Mouse (Mus musculus): ENCODE measurements around the gene Faap100. TPM values are rescaled to one million over a fixed set of nuclear protein-coding genes. Genes with fewer than 3 reads are reported as not detected.
"Not testable (repeated sequence)": the region's sequence is repeated elsewhere in the genome, so short reads cannot be mapped to it uniquely, and the experiment has no call there.

Faap100 gene
- polyA plus RNA-seq, 1 experiment: 13.1 TPM

- TF ChIP-seq CTCF (IDR thresholded peaks at IDR 0.05; ENCODE audit: low read depth, low read length) (no peak), POLR2A (IDR thresholded peaks at IDR 0.05; ENCODE audit: borderline replicate concordance, low read depth, low read length) (peak; percentile 35; the same call in 1 of the 2 replicates)
- Histone ChIP-seq H3K4me3 (ENCODE audit: insufficient read depth, low read length) (peak within 1 kb of the TSS; percentile 91), H3K4me1 (ENCODE audit: control insufficient read depth, insufficient read depth, low read length) (peaks cover 24% of the 10 kb centered on the region), H3K27ac (ENCODE audit: insufficient read depth, low read depth, low read length) (peak within 1 kb of the TSS; percentile 88)
These were observed 30.5 kb downstream of the Faap100 start, which contains the start of gene Actg1 for GRCm38 (mm10) chr11:120347791-120348683. TSS of gene Actg1 (minus strand) at chr11:120348542.

- no peak for TF ChIP-seq POLR2A (IDR thresholded peaks at IDR 0.05; ENCODE audit: borderline replicate concordance, low read depth, low read length)
- TF ChIP-seq CTCF (IDR thresholded peaks at IDR 0.05; ENCODE audit: low read depth, low read length): no peak
- Histone ChIP-seq H3K4me1 (ENCODE audit: control insufficient read depth, insufficient read depth, low read length) (peaks cover 17% of the 10 kb centered on the region), H3K4me3 (ENCODE audit: insufficient read depth, low read length) (peak overlapping the region; percentile 91), H3K27ac (ENCODE audit: insufficient read depth, low read depth, low read length) (peak overlapping the region; percentile 87; the same call in 1 of the 2 replicates)
These were observed 31.3 kb downstream of the Faap100 start for GRCm38 (mm10) chr11:120347301-120347700.

- H3K4me3 ChIP-seq (ENCODE audit: insufficient read depth, low read length): peak overlapping the region; percentile 63
- not testable (repeated sequence) for H3K4me1 ChIP-seq (ENCODE audit: control insufficient read depth, insufficient read depth, low read length); H3K27ac ChIP-seq (ENCODE audit: insufficient read depth, low read depth, low read length)
These were observed 32.1 kb downstream of the Faap100 start for GRCm38 (mm10) chr11:120346383-120347034.

- Histone ChIP-seq H3K4me1 (ENCODE audit: control insufficient read depth, insufficient read depth, low read length) (no peaks in the 10 kb centered on the region), H3K4me3 (ENCODE audit: insufficient read depth, low read length) (peak overlapping the region; percentile 19; the same call in 1 of the 2 replicates), H3K27ac (ENCODE audit: insufficient read depth, low read depth, low read length) (no peak overlapping the region)
- TF ChIP-seq CTCF (IDR thresholded peaks at IDR 0.05; ENCODE audit: low read depth, low read length): no peak
- TF ChIP-seq POLR2A (IDR thresholded peaks at IDR 0.05; ENCODE audit: borderline replicate concordance, low read depth, low read length): no peak
These were observed 33.4 kb downstream of the Faap100 start for GRCm38 (mm10) chr11:120345067-120345681.

GRCm38 (mm10) chr11:120344310-120344920 lies 34.1 kb downstream of the Faap100 start:
- TF ChIP-seq POLR2A (IDR thresholded peaks at IDR 0.05; ENCODE audit: borderline replicate concordance, low read depth, low read length): no peak
- TF ChIP-seq CTCF (IDR thresholded peaks at IDR 0.05; ENCODE audit: low read depth, low read length): no peak
- Histone ChIP-seq H3K27ac (ENCODE audit: insufficient read depth, low read depth, low read length) (no peak overlapping the region), H3K4me1 (ENCODE audit: control insufficient read depth, insufficient read depth, low read length) (no peaks in the 10 kb centered on the region), H3K4me3 (ENCODE audit: insufficient read depth, low read length) (no peak overlapping the region)

- no peak overlapping the region for H3K4me3 ChIP-seq (ENCODE audit: insufficient read depth, low read length)
- no peaks in the 10 kb centered on the region for H3K4me1 ChIP-seq (ENCODE audit: control insufficient read depth, insufficient read depth, low read length)
- no peak overlapping the region for H3K27ac ChIP-seq (ENCODE audit: insufficient read depth, low read depth, low read length)
- TF ChIP-seq CTCF (IDR thresholded peaks at IDR 0.05; ENCODE audit: low read depth, low read length): no peak
- TF ChIP-seq POLR2A (IDR thresholded peaks at IDR 0.05; ENCODE audit: borderline replicate concordance, low read depth, low read length): no peak
These were observed 34.9 kb downstream of the Faap100 start for GRCm38 (mm10) chr11:120343519-120344309.

GRCm38 (mm10) chr11:120342656-120343160 lies 35.9 kb downstream of the Faap100 start:
- TF ChIP-seq POLR2A (IDR thresholded peaks at IDR 0.05; ENCODE audit: borderline replicate concordance, low read depth, low read length) (no peak), CTCF (IDR thresholded peaks at IDR 0.05; ENCODE audit: low read depth, low read length) (no peak)
- Histone ChIP-seq H3K4me3 (ENCODE audit: insufficient read depth, low read length) (no peak overlapping the region), H3K4me1 (ENCODE audit: control insufficient read depth, insufficient read depth, low read length) (no peaks in the 10 kb centered on the region), H3K27ac (ENCODE audit: insufficient read depth, low read depth, low read length) (no peak overlapping the region)

- H3K4me1 ChIP-seq (ENCODE audit: control insufficient read depth, insufficient read depth, low read length): no peaks in the 10 kb centered on the region
- no peak overlapping the region for H3K27ac ChIP-seq (ENCODE audit: insufficient read depth, low read depth, low read length)
- H3K4me3 ChIP-seq (ENCODE audit: insufficient read depth, low read length): no peak overlapping the region
- TF ChIP-seq POLR2A (IDR thresholded peaks at IDR 0.05; ENCODE audit: borderline replicate concordance, low read depth, low read length) (no peak), CTCF (IDR thresholded peaks at IDR 0.05; ENCODE audit: low read depth, low read length) (no peak)
These were observed 36.9 kb downstream of the Faap100 start for GRCm38 (mm10) chr11:120341661-120342060.

Measured in bone marrow macrophage, adult 2 months (primary cell).